ENCODE assay signal across 9 mouse cellular contexts in genomic region chr1:188633736-188634135, GRCm38 (mm10).
DNase-seq lines count a peak whose midpoint lies in the region; ATAC-seq and TF ChIP-seq lines count a peak whose summit lies in the region.
"Had no signal": no experiment of that assay in that cellular context is flagged by ENCODE, and none has a peak within 500 bp of the region (broad histone marks: within the 10 kb centered on the region; RNA-seq: fewer than 3 reads in every experiment).

No protein-coding gene starts in this region.

- H3K27me3 ChIP-seq in embryonic facial prominence, embryonic 11.5 days (ENCODE audit: control insufficient read depth, insufficient read depth, low read length): no peaks in the 10 kb centered on the region
- no peaks in the 10 kb centered on the region for H3K27me3 ChIP-seq in embryonic facial prominence, embryonic 10.5 days (replicated peaks; ENCODE audit: low read depth, poor library complexity, severe bottlenecking)
- no peaks in the 10 kb centered on the region for H3K27me3 ChIP-seq in lung, embryonic 16.5 days (ENCODE audit: control insufficient read depth, insufficient read depth, low read depth, low read length)
- no peaks in the 10 kb centered on the region for H3K27me3 ChIP-seq in hindbrain, postnatal 0 days (ENCODE audit: insufficient read depth, low read length)
- H3K27me3 ChIP-seq: embryonic facial prominence, embryonic 15.5 days had no signal

- no peaks in the 10 kb centered on the region for H3K9me3 ChIP-seq in embryonic facial prominence, embryonic 11.5 days (replicated peaks; ENCODE audit: control insufficient read depth, low read length)
- no peaks in the 10 kb centered on the region for H3K9me3 ChIP-seq in embryonic facial prominence, embryonic 10.5 days
- H3K9me3 ChIP-seq in lung, embryonic 16.5 days (ENCODE audit: control insufficient read depth, low read length): no peaks in the 10 kb centered on the region
- no peaks in the 10 kb centered on the region for H3K9me3 ChIP-seq in hindbrain, postnatal 0 days (ENCODE audit: low read length)
- H3K9me3 ChIP-seq: embryonic facial prominence, embryonic 15.5 days had no signal

- no peak overlapping the region for H3K4me3 ChIP-seq in embryonic facial prominence, embryonic 11.5 days (ENCODE audit: low read depth, low read length)
- H3K4me3 ChIP-seq in embryonic facial prominence, embryonic 10.5 days: no peak overlapping the region
- no peak overlapping the region for H3K4me3 ChIP-seq in lung, embryonic 16.5 days (ENCODE audit: low read length)
- H3K4me3 ChIP-seq in lung, adult 2 months (replicated peaks; ENCODE audit: extremely low read depth, low read depth, low read length): no peak overlapping the region
- H3K4me3 ChIP-seq in hindbrain, postnatal 0 days (ENCODE audit: low read length): no peak overlapping the region
- H3K4me3 ChIP-seq: embryonic facial prominence, embryonic 15.5 days had no signal

- H3K4me2 ChIP-seq in embryonic facial prominence, embryonic 11.5 days (ENCODE audit: low read depth, low read length): no peak overlapping the region
- no peak overlapping the region for H3K4me2 ChIP-seq in lung, embryonic 16.5 days (ENCODE audit: low read depth, low read length)
- no peak overlapping the region for H3K4me2 ChIP-seq in hindbrain, postnatal 0 days (ENCODE audit: low read depth, low read length)
- H3K4me2 ChIP-seq: embryonic facial prominence, embryonic 15.5 days had no signal

- no peak for TF ChIP-seq POLR2A in lung, adult 2 months (IDR thresholded peaks at IDR 0.05; ENCODE audit: borderline replicate concordance, extremely low read depth, low read depth, low read length)

- TF ChIP-seq CTCF in lung, adult 2 months (IDR thresholded peaks at IDR 0.05; ENCODE audit: insufficient read depth, low read length): no peak
- TF ChIP-seq CTCF in hindbrain, postnatal 0 days (IDR thresholded peaks at IDR 0.05; ENCODE audit: low read depth): peak; percentile 87

- H3K9ac ChIP-seq in embryonic facial prominence, embryonic 11.5 days (replicated peaks; ENCODE audit: low read length): no peak overlapping the region
- no peak overlapping the region for H3K9ac ChIP-seq in lung, embryonic 16.5 days (ENCODE audit: low read length)
- no peak overlapping the region for H3K9ac ChIP-seq in hindbrain, postnatal 0 days (replicated peaks; ENCODE audit: low read length)
- H3K9ac ChIP-seq: embryonic facial prominence, embryonic 15.5 days had no signal

- ATAC-seq in embryonic facial prominence, embryonic 11.5 days (replicated peaks; ENCODE audit: insufficient number of reproducible peaks, low FRiP score, low TSS enrichment, low read depth): peak; percentile 34; the same call in 1 of the 2 replicates
- ATAC-seq in lung, embryonic 16.5 days (ENCODE audit: low read depth): peak; percentile 45; the same call in 1 of the 2 replicates
- peak; percentile 77; the same call in 1 of the 2 replicates for ATAC-seq in hindbrain, postnatal 0 days

- no peak overlapping the region for H3K27ac ChIP-seq in embryonic facial prominence, embryonic 11.5 days (replicated peaks; ENCODE audit: low read depth, low read length)
- H3K27ac ChIP-seq in embryonic facial prominence, embryonic 10.5 days (replicated peaks): no peak overlapping the region
- H3K27ac ChIP-seq in lung, embryonic 16.5 days (ENCODE audit: low read length): no peak overlapping the region
- H3K27ac ChIP-seq in hindbrain, postnatal 0 days: no peak overlapping the region
- H3K27ac ChIP-seq: embryonic facial prominence, embryonic 15.5 days had no signal

- 48% methylated on average over 4 of the region's 4 CpGs for WGBS in embryonic facial prominence, embryonic 11.5 days
- 55% methylated on average over 4 of the region's 4 CpGs for WGBS in embryonic facial prominence, embryonic 10.5 days
- WGBS in lung, embryonic 16.5 days: 30% methylated on average over 4 of the region's 4 CpGs
- 46% methylated on average over 4 of the region's 4 CpGs for WGBS in lung, adult 2 months
- 41% methylated on average over 4 of the region's 4 CpGs for WGBS in hindbrain, postnatal 0 days

- DNase-seq in embryonic facial prominence, embryonic 11.5 days (ENCODE audit: low spot score): peak; percentile 51
- DNase-seq in embryonic facial prominence, embryonic 10.5 days (ENCODE audit: low spot score): no peak
- DNase-seq in lung, adult 2 months: no peak
- DNase-seq in hindbrain, postnatal 0 days (ENCODE audit: low spot score): peak; percentile 80
- DNase-seq in retina, postnatal 1 day: peak; percentile 61
- DNase-seq in urinary bladder, postnatal 14 days (ENCODE audit: low spot score): no peak
- DNase-seq in spleen, postnatal 10 days (ENCODE audit: low spot score in 2 of 2): no peak

- H3K4me1 ChIP-seq in embryonic facial prominence, embryonic 11.5 days (ENCODE audit: control insufficient read depth, insufficient read depth, low read length): no peaks in the 10 kb centered on the region
- peaks cover 3% of the 10 kb centered on the region; the same call in 1 of the 2 replicates for H3K4me1 ChIP-seq in embryonic facial prominence, embryonic 10.5 days
- no peaks in the 10 kb centered on the region for H3K4me1 ChIP-seq in lung, embryonic 16.5 days (replicated peaks; ENCODE audit: control insufficient read depth, insufficient read depth, low read length)
- no peaks in the 10 kb centered on the region for H3K4me1 ChIP-seq in lung, adult 2 months (ENCODE audit: control insufficient read depth, insufficient read depth, low read length)
- H3K4me1 ChIP-seq in hindbrain, postnatal 0 days (ENCODE audit: insufficient read depth, low read length): no peaks in the 10 kb centered on the region
- H3K4me1 ChIP-seq: embryonic facial prominence, embryonic 15.5 days had no signal

- no peaks in the 10 kb centered on the region for H3K36me3 ChIP-seq in embryonic facial prominence, embryonic 11.5 days (replicated peaks; ENCODE audit: control insufficient read depth, insufficient read depth, low read depth, low read length)
- H3K36me3 ChIP-seq in embryonic facial prominence, embryonic 10.5 days (replicated peaks): no peaks in the 10 kb centered on the region
- no peaks in the 10 kb centered on the region for H3K36me3 ChIP-seq in lung, embryonic 16.5 days (ENCODE audit: control insufficient read depth, insufficient read depth, low read length)
- H3K36me3 ChIP-seq in hindbrain, postnatal 0 days (ENCODE audit: insufficient read depth, low read length): no peaks in the 10 kb centered on the region
- H3K36me3 ChIP-seq: embryonic facial prominence, embryonic 15.5 days had no signal

Comparison
In these comparisons a context has a peak if more than half of its experiments do, and no peak if none do; other contexts are left out.
1. DNase-seq: peak in embryonic facial prominence, embryonic 11.5 days (single experiment), hindbrain, postnatal 0 days (single experiment) and retina, postnatal 1 day (single experiment); none in embryonic facial prominence, embryonic 10.5 days (single experiment), lung, adult 2 months (single experiment), urinary bladder, postnatal 14 days (single experiment) and spleen, postnatal 10 days (0 of 2).
2. Peak in every context shown above with its lines, with median percentiles within 50 percentile points of each other: ATAC-seq.